Mouse (Mus musculus) liver, adult 2 months (tissue): Measurements from ENCODE around the gene 4921507P07Rik.

Experiments
- CTCF ChIP-seq: fragments of 200-500 bp; IDR thresholded peaks from 2 replicates; pipeline ENCODE4 v1.5.1; 2011; ENCODE audit warnings: low read depth, low read length, control low read depth
- POLR2A ChIP-seq: fragments of 200-500 bp; IDR thresholded peaks from 2 replicates; pipeline ENCODE4 v1.6.1; 2011; ENCODE audit warnings: low read length, control low read depth; ENCODE audit not compliant: insufficient read depth; ENCODE audit errors: extremely low read depth

DNA sequence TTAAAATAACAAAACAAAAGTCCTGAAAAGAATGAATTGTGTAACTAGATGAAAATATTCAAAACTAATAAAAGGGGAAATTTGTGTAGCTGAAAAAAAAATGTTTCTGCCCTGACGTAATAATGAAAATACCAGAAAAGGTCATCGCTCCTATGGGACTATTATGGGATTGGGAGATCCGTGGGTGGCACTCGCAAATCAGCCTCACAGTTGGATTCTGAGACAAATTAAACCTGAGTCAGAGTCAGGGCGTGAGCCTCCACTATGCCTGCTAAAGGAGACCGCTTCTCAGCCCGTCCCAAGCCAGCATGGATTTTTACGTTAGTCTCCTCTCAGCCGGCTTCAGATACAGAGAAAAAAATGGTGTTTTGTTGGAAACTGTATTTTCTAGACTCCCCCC, 69.0 kb downstream of the 4921507P07Rik start:
- no peak for TF ChIP-seq CTCF
- no peak for TF ChIP-seq POLR2A
